Mouse (Mus musculus): Measurements from ENCODE around the gene Pla2g1b. TPM values are rescaled to one million over a fixed set of nuclear protein-coding genes. Genes with fewer than 3 reads are reported as not detected.

The Pla2g1b gene
- polyA plus RNA-seq, 1 experiment from 2014 or later = 1.1 TPM

- H3K9ac ChIP-seq = peak overlapping the region; percentile 74
- no peak overlapping the region for H3K27ac ChIP-seq (replicated peaks)
- H3K4me3 ChIP-seq = peak overlapping the region; percentile 45
- peaks cover 22% of the 10 kb centered on the region for H3K36me3 ChIP-seq
- H3K27me3 ChIP-seq (replicated peaks) = peaks cover 14% of the 10 kb centered on the region
- ATAC-seq (ENCODE audit: extremely low read depth, insufficient number of reproducible peaks, low FRiP score, low TSS enrichment) = no peak
- WGBS = 11% methylated on average over 22 of the region's 22 CpGs
- peak overlapping the region; percentile 67 for H3K4me2 ChIP-seq
- H3K4me1 ChIP-seq = peaks cover 18% of the 10 kb centered on the region
- H3K9me3 ChIP-seq = no peaks in the 10 kb centered on the region
Observed at GRCm38 (mm10) chr5:115475337-115476106, 9.5 kb downstream of the Pla2g1b start.

DNA sequence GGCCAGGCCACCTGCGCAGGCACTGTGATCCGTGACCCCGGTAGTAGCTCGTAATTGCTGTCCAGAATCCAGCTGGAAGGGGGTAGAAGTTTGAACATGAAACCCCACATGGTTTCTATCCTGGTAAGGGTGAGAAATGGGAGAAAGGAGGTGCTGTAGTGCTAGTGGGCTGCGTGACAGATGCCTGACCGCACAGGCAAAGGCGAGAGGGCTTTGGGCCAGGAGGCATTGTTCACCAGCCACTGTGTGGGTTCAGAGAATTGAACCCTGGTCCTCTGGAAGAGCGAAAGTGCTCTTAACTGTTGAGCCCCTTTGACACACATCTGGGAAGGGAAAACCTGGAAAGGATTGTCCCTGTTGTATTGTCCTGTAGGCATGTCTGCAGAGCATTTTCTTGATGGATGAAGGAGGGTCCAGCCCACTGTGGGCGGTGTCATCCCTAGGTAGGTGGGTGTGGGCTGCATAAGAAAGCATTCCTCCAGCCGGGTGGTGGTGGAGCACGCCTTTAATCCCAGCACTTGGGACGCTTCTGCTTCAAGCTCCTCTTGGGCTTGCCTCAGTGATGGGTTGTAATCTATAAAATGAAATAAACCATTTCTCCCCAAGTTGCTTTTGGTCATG lies 10.2 kb downstream of the Pla2g1b start:
- Histone ChIP-seq H3K4me2 (peak overlapping the region; percentile 67), H3K27ac (replicated peaks) (no peak overlapping the region), H3K9ac (peak overlapping the region; percentile 74), H3K4me1 (peaks cover 15% of the 10 kb centered on the region), H3K9me3 (no peaks in the 10 kb centered on the region), H3K27me3 (replicated peaks) (peaks cover 18% of the 10 kb centered on the region), H3K36me3 (peaks cover 26% of the 10 kb centered on the region), H3K4me3 (peak overlapping the region; percentile 45)
- ATAC-seq (ENCODE audit: extremely low read depth, insufficient number of reproducible peaks, low FRiP score, low TSS enrichment) = no peak
- 36% methylated on average over 12 of the region's 12 CpGs for WGBS

- H3K4me2 ChIP-seq = peak overlapping the region; percentile 63; the same call in 1 of the 2 replicates
- no peak overlapping the region for H3K4me3 ChIP-seq
- H3K9ac ChIP-seq = no peak overlapping the region
- H3K27ac ChIP-seq (replicated peaks) = no peak overlapping the region
- H3K9me3 ChIP-seq = no peaks in the 10 kb centered on the region
- H3K27me3 ChIP-seq (replicated peaks) = peaks cover 25% of the 10 kb centered on the region
- H3K36me3 ChIP-seq = peaks cover 33% of the 10 kb centered on the region
- no peak for ATAC-seq (ENCODE audit: extremely low read depth, insufficient number of reproducible peaks, low FRiP score, low TSS enrichment)
- peaks cover 23% of the 10 kb centered on the region for H3K4me1 ChIP-seq
- WGBS = 55% methylated on average over 15 of the region's 15 CpGs
Observed at GRCm38 (mm10) chr5:115479561-115479960, 13.5 kb downstream of the Pla2g1b start.

DNA sequence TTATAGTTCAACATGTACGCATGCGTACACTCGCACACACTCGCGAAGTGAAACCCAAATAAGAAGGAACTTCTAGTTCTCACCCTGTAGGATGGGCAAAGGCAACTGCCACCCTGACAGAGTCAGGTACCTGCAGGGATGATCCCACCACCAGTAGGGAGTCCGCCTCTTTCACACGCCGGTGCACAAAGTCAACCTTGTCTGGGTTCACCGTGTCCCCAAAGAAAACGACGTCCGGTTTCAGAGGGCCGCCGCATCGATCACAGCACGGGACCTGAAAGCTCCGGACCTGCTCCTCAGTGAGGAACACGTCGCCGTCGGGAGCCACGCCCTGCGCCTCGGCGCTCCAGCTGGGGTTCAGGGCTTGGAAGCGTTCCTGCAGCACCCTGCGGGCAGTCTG lies 14.0 kb downstream of the Pla2g1b start:
- Histone ChIP-seq H3K27me3 (replicated peaks) (peaks cover 22% of the 10 kb centered on the region), H3K4me3 (peak overlapping the region; percentile 30), H3K4me2 (peak overlapping the region; percentile 63), H3K27ac (replicated peaks) (no peak overlapping the region), H3K4me1 (peaks cover 27% of the 10 kb centered on the region), H3K9me3 (no peaks in the 10 kb centered on the region), H3K9ac (peak overlapping the region; percentile 64), H3K36me3 (peaks cover 33% of the 10 kb centered on the region)
- 28% methylated on average over 27 of the region's 27 CpGs for WGBS
- ATAC-seq (ENCODE audit: extremely low read depth, insufficient number of reproducible peaks, low FRiP score, low TSS enrichment) = no peak

DNA sequence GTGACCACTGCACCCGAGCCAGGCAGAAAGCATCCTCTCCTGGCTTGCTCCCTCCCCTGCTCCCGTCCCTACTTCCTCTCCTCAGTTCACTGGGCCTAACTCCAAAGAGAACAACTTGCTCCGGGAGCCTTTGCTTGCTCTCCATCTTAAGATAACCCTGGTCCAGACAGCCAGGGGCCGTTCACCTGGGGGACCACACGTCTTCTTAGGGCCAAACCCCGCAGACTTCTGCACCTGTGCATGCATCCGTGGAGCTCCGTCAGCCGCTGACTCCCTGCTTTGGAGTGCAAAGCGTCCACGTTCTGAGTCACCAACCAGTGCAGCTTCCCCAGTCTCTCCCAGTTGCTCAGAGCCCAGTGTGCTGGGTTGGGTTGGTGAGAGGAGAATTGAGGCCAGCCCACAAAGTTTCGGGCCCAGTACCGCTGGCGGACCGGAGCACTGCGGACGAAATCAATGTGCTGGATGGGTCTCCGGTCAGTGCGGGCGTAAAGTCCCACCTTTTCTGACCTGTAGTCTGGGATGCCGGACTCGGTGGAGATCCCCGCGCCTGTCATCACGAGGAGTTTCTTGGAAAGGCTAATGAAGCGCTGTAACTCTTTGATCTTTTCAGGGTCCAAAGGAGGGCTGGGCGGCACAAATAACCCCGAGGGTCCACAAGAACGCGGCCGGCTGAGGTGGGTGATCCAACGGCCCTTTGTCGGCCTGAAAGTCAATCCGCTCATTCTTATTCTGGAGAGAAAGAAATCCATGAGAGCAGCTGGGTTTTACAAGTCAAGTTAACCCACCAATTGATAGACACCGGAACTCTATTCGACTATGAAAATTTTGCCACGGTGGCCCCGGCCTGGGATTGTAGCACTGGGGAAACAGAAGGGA lies 16.6 kb downstream of the Pla2g1b start:
- H3K27ac ChIP-seq (replicated peaks) = no peak overlapping the region
- H3K36me3 ChIP-seq = peaks cover 26% of the 10 kb centered on the region
- H3K4me1 ChIP-seq = peaks cover 20% of the 10 kb centered on the region
- 42% methylated on average over 38 of the region's 38 CpGs for WGBS
- ATAC-seq (ENCODE audit: extremely low read depth, insufficient number of reproducible peaks, low FRiP score, low TSS enrichment) = no peak
- H3K4me2 ChIP-seq = peak overlapping the region; percentile 39
- H3K4me3 ChIP-seq = no peak overlapping the region
- H3K9ac ChIP-seq = 0 out of 2 replicates have a peak overlapping the region, but pooled peaks have one; percentile 8
- H3K9me3 ChIP-seq = no peaks in the 10 kb centered on the region
- peaks cover 22% of the 10 kb centered on the region for H3K27me3 ChIP-seq (replicated peaks)

- no peak overlapping the region for H3K9ac ChIP-seq
- H3K4me2 ChIP-seq = peak overlapping the region; percentile 78; the same call in 1 of the 2 replicates
- WGBS = 40% methylated on average over 6 of the region's 6 CpGs
- no peak overlapping the region for H3K4me3 ChIP-seq
- no peaks in the 10 kb centered on the region for H3K9me3 ChIP-seq
- H3K36me3 ChIP-seq = peaks cover 25% of the 10 kb centered on the region
- no peak for ATAC-seq (ENCODE audit: extremely low read depth, insufficient number of reproducible peaks, low FRiP score, low TSS enrichment)
- peaks cover 22% of the 10 kb centered on the region for H3K4me1 ChIP-seq
- peaks cover 22% of the 10 kb centered on the region for H3K27me3 ChIP-seq (replicated peaks)
- no peak overlapping the region for H3K27ac ChIP-seq (replicated peaks)
Observed at GRCm38 (mm10) chr5:115483385-115483784, 17.3 kb downstream of the Pla2g1b start.

DNA sequence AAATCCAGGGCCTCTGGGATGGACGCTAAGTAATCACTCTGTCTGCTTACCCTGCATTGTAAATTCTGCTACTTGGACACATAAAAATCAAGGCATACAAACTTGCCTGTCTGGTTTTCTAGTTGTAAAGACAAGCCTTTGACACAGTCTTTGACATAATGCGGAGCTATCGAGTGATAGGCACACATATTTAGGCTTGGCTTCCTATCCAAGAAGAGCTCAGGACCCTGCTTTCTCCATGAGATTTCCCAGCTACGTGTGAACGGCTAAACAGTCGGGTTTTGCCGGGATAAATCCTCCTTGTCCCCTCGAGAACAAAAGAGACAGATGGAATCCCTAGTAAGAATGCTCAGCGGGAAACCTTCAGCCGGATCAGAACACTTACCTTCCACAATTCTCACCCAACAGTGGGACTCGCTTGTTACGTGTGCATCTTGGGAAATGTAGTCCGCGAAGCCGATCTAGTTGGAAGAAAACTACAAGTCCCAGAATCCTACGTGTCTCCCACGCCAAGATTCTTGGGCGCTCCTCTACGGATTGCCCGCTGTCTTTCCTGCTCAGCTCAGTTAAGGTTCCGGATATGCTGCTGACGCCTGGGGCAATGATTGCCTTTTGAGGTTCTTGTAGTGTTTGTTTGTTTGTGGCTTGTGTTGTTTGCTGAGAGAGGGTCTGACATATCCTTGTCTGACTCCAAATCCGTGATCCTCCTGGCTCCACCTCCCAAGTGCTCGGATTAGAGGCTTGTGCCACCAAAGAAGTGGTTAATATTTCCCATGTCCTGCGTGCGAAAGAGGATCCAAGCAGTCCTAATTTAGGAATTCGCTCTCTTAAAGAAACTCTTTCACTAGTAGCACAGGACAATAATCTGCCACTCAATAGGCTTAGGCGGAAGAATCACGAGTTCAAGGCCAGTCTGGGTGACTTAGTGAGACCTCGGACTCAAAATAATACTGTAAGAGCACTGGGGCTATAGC lies 18.2 kb downstream of the Pla2g1b start, which contains the start of gene Sirt4:
TSS of gene Sirt4 (minus strand) at position 779 of the 974 bp plus-strand sequence.
- peak within 1 kb of the TSS; percentile 59 for H3K4me3 ChIP-seq
- 6% methylated on average over 30 of the region's 30 CpGs for WGBS
- H3K9ac ChIP-seq = peak within 1 kb of the TSS; percentile 85
- peaks cover 22% of the 10 kb centered on the region for H3K27me3 ChIP-seq (replicated peaks)
- H3K4me1 ChIP-seq = peaks cover 26% of the 10 kb centered on the region
- H3K36me3 ChIP-seq = peaks cover 21% of the 10 kb centered on the region
- peak within 1 kb of the TSS; percentile 78 for H3K4me2 ChIP-seq
- H3K27ac ChIP-seq (replicated peaks) = peak within 1 kb of the TSS; percentile 76
- H3K9me3 ChIP-seq = no peaks in the 10 kb centered on the region
- peak; percentile 73 for ATAC-seq (ENCODE audit: extremely low read depth, insufficient number of reproducible peaks, low FRiP score, low TSS enrichment)

DNA sequence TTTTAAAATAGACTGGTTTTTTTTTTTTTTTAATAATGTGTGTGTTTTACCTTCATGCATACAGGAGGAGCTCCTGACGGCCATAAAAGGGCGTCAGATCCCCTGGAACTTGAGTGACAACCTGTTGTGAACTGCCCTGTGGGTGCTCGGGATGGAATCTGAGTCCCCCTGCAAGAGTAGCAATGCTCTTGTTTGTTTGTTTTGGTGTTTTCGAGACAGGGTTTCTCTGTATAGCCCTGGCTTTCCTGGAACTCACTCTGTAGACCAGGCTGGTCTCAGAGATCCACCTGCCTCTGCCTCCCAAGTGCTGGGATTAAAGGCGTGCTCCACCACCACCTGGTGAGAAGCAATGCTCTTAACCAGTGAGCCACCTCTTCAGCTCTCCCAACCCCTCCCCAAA lies 18.9 kb downstream of the Pla2g1b start:
- Histone ChIP-seq H3K9me3 (no peaks in the 10 kb centered on the region), H3K4me3 (peak overlapping the region; percentile 59), H3K27me3 (replicated peaks) (peaks cover 18% of the 10 kb centered on the region), H3K9ac (peak overlapping the region; percentile 85), H3K36me3 (peaks cover 14% of the 10 kb centered on the region), H3K4me1 (peaks cover 26% of the 10 kb centered on the region), H3K27ac (replicated peaks) (peak overlapping the region; percentile 76; the same call in 1 of the 2 replicates), H3K4me2 (peak overlapping the region; percentile 78)
- WGBS = 66% methylated on average over 5 of the region's 5 CpGs
- no peak for ATAC-seq (ENCODE audit: extremely low read depth, insufficient number of reproducible peaks, low FRiP score, low TSS enrichment)

DNA sequence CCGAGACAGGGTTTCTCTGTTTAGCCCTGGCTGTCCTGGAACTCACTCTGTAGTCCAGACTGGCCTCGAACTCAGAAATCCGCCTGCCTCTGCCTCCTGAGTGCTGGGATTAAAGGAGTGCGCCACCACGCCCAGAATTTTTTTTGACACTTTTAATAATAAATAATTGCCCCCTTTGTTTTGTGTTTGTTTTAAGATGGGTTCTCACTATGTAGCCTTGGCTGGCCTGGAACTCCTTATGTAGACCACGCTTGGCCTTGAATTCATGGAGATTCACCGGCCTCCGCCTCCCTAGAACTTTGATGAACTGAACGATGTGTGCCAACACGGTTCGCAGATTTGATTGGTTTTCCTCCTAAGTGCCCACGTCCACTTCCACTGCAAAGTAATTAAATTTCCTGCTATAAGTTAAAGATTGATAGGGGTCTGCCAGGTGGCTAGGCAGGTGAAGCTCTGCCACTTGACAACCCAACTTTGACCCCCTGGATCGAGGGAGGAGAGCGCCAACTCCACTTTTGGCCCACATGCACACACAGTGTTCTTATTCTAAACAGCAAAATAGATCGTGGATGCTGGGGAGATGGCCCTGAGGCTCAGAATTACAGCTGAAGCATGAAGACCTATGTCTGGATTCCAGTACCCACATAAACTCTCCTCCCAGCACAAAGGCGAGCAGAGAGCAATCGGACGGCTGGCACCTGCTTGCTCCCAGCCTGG lies 19.6 kb downstream of the Pla2g1b start:
- H3K4me2 ChIP-seq = no peak overlapping the region
- H3K27me3 ChIP-seq (replicated peaks) = peaks cover 13% of the 10 kb centered on the region
- no peak overlapping the region for H3K4me3 ChIP-seq
- H3K9ac ChIP-seq = no peak overlapping the region
- H3K27ac ChIP-seq (replicated peaks) = no peak overlapping the region
- no peak for ATAC-seq (ENCODE audit: extremely low read depth, insufficient number of reproducible peaks, low FRiP score, low TSS enrichment)
- WGBS = 85% methylated on average over 18 of the region's 18 CpGs
- H3K4me1 ChIP-seq = peaks cover 26% of the 10 kb centered on the region
- H3K36me3 ChIP-seq = peaks cover 11% of the 10 kb centered on the region; the same call in 1 of the 2 replicates
- no peaks in the 10 kb centered on the region for H3K9me3 ChIP-seq

GRCm38 (mm10) chr5:115486726-115487125 lies 20.7 kb downstream of the Pla2g1b start:
- no peak overlapping the region for H3K4me3 ChIP-seq
- H3K36me3 ChIP-seq = peaks cover 7% of the 10 kb centered on the region; the same call in 1 of the 2 replicates
- H3K4me2 ChIP-seq = no peak overlapping the region
- WGBS = 48% methylated on average over 4 of the region's 4 CpGs
- H3K27ac ChIP-seq (replicated peaks) = no peak overlapping the region
- peaks cover 36% of the 10 kb centered on the region for H3K4me1 ChIP-seq
- no peak overlapping the region for H3K9ac ChIP-seq
- ATAC-seq (ENCODE audit: extremely low read depth, insufficient number of reproducible peaks, low FRiP score, low TSS enrichment) = no peak
- peaks cover 6% of the 10 kb centered on the region; the same call in 1 of the 2 replicates for H3K27me3 ChIP-seq (replicated peaks)
- H3K9me3 ChIP-seq = no peaks in the 10 kb centered on the region

Measured in heart, embryonic 13.5 days (tissue).